Mouse (Mus musculus) midbrain, embryonic 15.5 days (tissue): ENCODE results near the gene Mfap5. TPM values are rescaled to one million over a fixed set of nuclear protein-coding genes. Genes with fewer than 3 reads are reported as not detected.
"Not testable (repeated sequence)": the region's sequence is repeated elsewhere in the genome, so short reads cannot be mapped to it uniquely, and the experiment has no call there.

Experiments used
- ATAC-seq: fragments of 200-750 bp; cut with Nextera tagmentation; replicated peaks from 2 replicates; pipeline ENCODE4 v1.8.0; 2017; ENCODE audit warnings: moderate TSS enrichment
- H3K27ac ChIP-seq: fragments of 300-500 bp; sonication (generic); 2 replicates; pipeline ENCODE4 v1.5.1; 2015; ENCODE audit warnings: mild to moderate bottlenecking, inconsistent platforms
- H3K27me3 ChIP-seq: fragments of 300-500 bp; sonication (generic); replicated peaks from 2 replicates; pipeline ENCODE4 v1.6.1; 2015; ENCODE audit warnings: inconsistent platforms
- H3K36me3 ChIP-seq: fragments of 300-500 bp; sonication (generic); replicated peaks from 2 replicates; pipeline ENCODE4 v1.6.1; 2015; ENCODE audit warnings: inconsistent platforms
- H3K4me1 ChIP-seq: fragments of 300-500 bp; sonication (generic); 2 replicates; pipeline ENCODE4 v1.6.1; 2015; ENCODE audit warnings: inconsistent platforms
- H3K4me2 ChIP-seq: fragments of 300-500 bp; sonication (generic); 2 replicates; pipeline ENCODE4 v1.6.1; 2015; ENCODE audit warnings: inconsistent platforms, mild to moderate bottlenecking, moderate library complexity
- H3K4me3 ChIP-seq: fragments of 300-500 bp; sonication (generic); 2 replicates; pipeline ENCODE4 v1.5.1; 2015; ENCODE audit warnings: mild to moderate bottlenecking, inconsistent platforms
- H3K9ac ChIP-seq: fragments of 300-500 bp; sonication (generic); 2 replicates; pipeline ENCODE4 v1.6.1; 2015; ENCODE audit warnings: mild to moderate bottlenecking, inconsistent platforms
- H3K9me3 ChIP-seq: fragments of 300-500 bp; sonication (generic); 2 replicates; pipeline ENCODE4 v1.6.1; 2016; ENCODE audit warnings: inconsistent platforms
- WGBS: fragments of 180-500 bp; shearing (Covaris S2); methylation state at CpG from one replicate; pipeline ENCODE4 v1.1.7; 2015; ENCODE audit warnings: mixed read lengths; 5-methylcytosine and 5-hydroxymethylcytosine counted together
- polyA plus RNA-seq: library from polyadenylated mRNA; unstranded; fragments of >200 nt; fragmentation: Nextera tagmentation; extraction: Ambion mirVana; gene quantifications from 2 replicates; pipeline ENCODE4 v1.2.1, GENCODE M21; 2015

The Mfap5 gene
- polyA plus RNA-seq, 1 experiment from 2014 or later, result 3.7 TPM

DNA sequence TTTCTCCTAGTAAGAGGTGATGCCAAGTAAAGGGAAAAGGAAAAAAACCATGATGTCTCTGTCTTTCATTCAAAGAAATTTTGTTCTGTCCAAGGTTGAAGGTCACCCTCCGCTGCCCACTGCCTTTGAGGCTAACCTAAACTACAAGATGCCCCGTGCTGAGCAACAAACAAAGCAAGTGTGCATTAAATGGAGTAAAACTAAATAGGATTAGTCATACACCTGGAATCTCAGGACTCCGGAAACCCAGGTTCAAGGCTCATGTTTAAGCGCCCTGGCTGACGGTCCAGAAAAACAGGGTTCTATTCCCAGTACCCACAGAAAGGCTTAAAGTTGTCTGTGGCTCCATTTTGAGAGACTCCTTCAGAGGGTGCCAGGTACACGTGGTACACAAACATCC is 13.2 kb upstream of the Mfap5 start:
- 16% methylated on average over 6 of the region's 6 CpGs for WGBS
- no peaks in the 10 kb centered on the region for H3K9me3 ChIP-seq
- H3K27me3 ChIP-seq, result no peaks in the 10 kb centered on the region
- H3K4me2 ChIP-seq, result no peak overlapping the region
- ATAC-seq, result no peak
- H3K27ac ChIP-seq, result no peak overlapping the region
- no peak overlapping the region for H3K4me3 ChIP-seq
- H3K9ac ChIP-seq, result no peak overlapping the region
- H3K4me1 ChIP-seq, result peaks cover 42% of the 10 kb centered on the region
- no peaks in the 10 kb centered on the region for H3K36me3 ChIP-seq

DNA sequence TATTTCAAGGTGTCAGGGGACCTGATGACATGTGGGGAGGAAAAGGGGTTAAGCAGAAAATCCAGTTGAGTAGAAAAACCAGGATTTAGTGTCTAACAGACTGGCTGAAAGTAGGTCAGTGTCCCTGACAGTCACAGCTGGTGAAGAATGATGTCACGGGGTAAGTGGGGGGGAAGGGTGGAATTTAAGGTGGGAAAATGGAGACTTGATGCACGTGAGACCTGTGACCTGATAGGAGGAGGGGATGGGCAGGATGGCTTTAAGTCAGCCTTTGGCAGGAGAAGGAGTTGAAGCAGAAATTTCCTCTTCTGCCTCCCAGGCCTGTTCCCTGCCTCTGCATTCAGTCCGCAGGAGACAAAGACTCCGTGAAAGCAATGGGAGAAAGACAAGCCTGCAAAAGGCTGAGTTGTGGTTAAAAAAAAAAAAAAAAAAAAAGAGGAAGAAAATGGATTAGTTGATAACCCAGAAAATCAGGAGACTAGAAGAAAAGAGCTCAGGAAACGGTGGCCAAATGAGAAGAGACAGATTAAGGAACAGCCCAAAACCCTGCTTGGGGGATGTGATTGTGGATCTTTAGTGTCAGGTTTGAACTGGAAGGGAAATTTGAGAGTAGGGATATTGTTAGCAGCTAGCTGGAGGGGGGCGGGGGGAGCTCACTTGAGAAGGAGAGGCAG is 11.7 kb upstream of the Mfap5 start:
- peaks cover 42% of the 10 kb centered on the region for H3K4me1 ChIP-seq
- no peaks in the 10 kb centered on the region for H3K9me3 ChIP-seq
- H3K4me3 ChIP-seq, result no peak overlapping the region
- ATAC-seq, result no peak
- 0 out of 2 replicates have a peak overlapping the region, but pooled peaks have one; percentile 1 for H3K4me2 ChIP-seq
- peak overlapping the region; percentile 57 for H3K27ac ChIP-seq
- H3K9ac ChIP-seq, result no peak overlapping the region
- H3K27me3 ChIP-seq, result no peaks in the 10 kb centered on the region
- WGBS, result 21% methylated on average over 6 of the region's 6 CpGs
- H3K36me3 ChIP-seq, result no peaks in the 10 kb centered on the region

DNA sequence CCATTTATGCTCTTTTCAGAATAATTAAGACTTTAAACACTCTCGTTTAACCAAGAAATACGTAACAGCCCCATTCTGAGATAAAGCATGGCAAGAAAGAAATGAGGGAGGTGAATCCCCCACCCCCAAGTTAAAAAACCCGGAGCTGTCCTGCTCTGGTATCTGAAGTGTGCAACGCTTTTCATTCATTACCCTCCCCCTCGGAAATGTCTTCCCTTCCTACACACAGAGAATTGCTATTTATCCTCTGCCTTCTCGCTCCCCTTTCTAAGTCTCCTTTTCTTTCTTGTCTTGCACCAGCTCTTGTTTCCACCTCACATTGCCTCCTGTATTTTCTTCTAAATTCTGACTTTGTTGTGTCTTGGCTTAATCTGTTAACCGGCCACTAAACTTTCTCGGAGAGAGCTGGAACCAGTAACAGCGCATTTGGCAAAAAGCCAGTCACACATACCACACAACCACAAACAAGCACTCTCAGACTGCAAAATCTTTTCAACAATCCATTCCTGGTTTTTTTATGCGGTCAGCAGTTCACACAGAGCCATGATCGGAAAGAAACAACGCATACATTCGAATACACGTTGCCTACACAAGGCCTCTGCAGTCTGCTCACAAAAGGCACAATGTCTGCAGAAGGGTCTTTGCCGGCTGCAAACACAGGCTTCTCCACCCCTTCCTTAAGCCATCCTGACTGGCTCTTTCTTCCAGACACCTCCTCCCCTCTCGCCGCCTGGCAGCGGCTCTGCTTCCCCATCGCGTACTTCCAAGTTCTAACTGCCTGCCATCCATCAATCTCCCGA is 10.4 kb upstream of the Mfap5 start:
- Histone ChIP-seq H3K9ac (0 out of 2 replicates have a peak overlapping the region, but pooled peaks have one; percentile 2), H3K4me3 (no peak overlapping the region), H3K4me2 (peak overlapping the region; percentile 21), H3K27ac (peak overlapping the region; percentile 57), H3K9me3 (no peaks in the 10 kb centered on the region), H3K27me3 (no peaks in the 10 kb centered on the region), H3K4me1 (peaks cover 42% of the 10 kb centered on the region), H3K36me3 (no peaks in the 10 kb centered on the region)
- WGBS, result 6% methylated on average over 21 of the region's 21 CpGs
- peak; percentile 38 for ATAC-seq

DNA sequence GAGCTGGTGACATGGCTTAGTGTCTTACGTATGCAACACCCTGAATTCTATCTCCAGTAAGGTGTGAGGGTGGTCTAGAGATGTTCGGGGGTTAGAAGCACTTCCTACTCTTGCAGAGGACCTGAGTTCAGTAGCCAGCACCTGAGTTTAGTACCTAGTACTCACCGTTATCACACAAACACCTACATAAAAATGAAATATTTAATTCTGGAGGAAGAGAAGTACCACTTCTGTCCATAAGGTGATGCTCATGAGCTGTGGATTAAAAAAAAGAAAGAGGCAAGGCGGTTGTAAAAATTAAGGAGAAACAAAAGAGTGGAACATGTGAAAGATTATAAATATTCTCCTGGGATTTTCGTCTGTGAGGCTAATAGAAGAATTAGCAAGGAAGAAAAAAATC is 9.1 kb upstream of the Mfap5 start:
- Histone ChIP-seq H3K4me3 (no peak overlapping the region), H3K9me3 (no peaks in the 10 kb centered on the region), H3K27ac (no peak overlapping the region), H3K27me3 (no peaks in the 10 kb centered on the region), H3K9ac (no peak overlapping the region), H3K4me2 (no peak overlapping the region), H3K36me3 (no peaks in the 10 kb centered on the region), H3K4me1 (peaks cover 34% of the 10 kb centered on the region)
- peak; percentile 38 for ATAC-seq
- WGBS, result 37% methylated on average over 5 of the region's 5 CpGs

DNA sequence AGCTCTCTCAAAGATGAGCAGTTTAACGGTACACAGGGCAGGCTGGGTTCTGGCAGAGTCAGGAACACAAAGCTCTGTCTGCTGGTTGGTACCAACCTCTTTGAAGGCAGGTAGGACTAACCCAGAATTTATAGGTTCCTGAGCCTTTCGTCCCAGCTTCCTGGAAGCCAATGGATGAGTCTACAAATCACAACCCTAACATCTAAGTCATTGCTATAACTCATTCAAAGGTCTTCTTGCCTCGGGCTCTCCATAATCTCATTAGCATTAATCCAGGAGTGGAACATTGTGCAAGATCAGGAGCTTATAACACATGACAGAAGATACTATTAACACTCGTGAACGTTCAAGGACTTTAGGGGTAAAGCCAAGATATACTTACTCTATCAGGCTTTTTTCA is 7.0 kb upstream of the Mfap5 start, which contains the start of gene Rimklb:
Rimklb (minus strand) TSS at position 101 of the 400 bp plus-strand sequence.
- H3K36me3 ChIP-seq, result no peaks in the 10 kb centered on the region
- no peak for ATAC-seq
- H3K27ac ChIP-seq, result no peak within 1 kb of the TSS
- peaks cover 28% of the 10 kb centered on the region for H3K4me1 ChIP-seq
- no peak within 1 kb of the TSS for H3K4me2 ChIP-seq
- H3K9me3 ChIP-seq, result no peaks in the 10 kb centered on the region
- H3K9ac ChIP-seq, result no peak within 1 kb of the TSS
- WGBS, result 61% methylated on average over 5 of the region's 5 CpGs
- no peak within 1 kb of the TSS for H3K4me3 ChIP-seq
- H3K27me3 ChIP-seq, result no peaks in the 10 kb centered on the region

DNA sequence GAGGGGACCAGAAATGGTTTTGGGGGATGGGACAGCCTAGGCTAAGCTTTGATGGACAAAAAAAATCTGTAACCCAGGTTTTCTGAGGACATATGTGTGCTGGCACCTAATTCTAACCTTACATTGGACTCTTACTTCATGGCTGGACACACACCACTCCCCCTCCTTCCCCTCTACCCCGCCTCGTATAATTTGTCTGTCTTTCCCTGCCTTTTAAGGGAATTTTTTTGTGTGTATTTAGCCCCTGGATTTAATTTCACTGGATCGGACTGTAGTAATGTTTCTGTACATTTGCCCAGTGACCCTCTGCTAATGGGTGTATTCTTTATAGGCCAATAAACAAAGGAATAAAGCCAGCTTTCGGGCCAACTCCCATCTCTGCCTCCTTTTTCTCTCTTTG is 604 bp upstream of the Mfap5 start:
- Histone ChIP-seq H3K27ac (no peak overlapping the region), H3K9ac (no peak overlapping the region), H3K27me3 (no peaks in the 10 kb centered on the region), H3K4me3 (no peak overlapping the region), H3K9me3 (no peaks in the 10 kb centered on the region), H3K36me3 (no peaks in the 10 kb centered on the region), H3K4me1 (no peaks in the 10 kb centered on the region), H3K4me2 (no peak overlapping the region)
- ATAC-seq, result no peak
- 76% methylated on average over 4 of the region's 4 CpGs for WGBS

DNA sequence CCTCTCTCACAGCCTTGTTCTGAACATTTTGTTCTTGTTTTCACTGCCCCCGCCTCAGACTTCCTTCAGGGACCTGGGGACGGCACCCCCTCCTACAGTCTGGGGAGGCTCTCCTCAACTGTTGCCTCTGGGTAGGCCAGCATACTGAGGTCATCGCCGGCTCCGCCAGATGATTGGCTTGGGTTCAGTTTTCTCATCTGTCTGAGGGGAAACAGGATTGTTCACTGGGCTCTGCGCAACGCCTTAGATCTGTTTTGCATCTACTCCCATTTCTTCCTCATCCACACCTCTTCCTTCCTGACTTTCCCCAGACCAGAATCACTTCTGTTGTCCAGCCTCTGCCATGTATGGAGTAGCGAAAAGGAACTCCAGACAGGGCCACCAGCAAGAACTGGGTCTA is 2.8 kb downstream of the Mfap5 start:
- no peak for ATAC-seq
- 85% methylated on average over 8 of the region's 8 CpGs for WGBS
- Histone ChIP-seq H3K9me3 (no peaks in the 10 kb centered on the region), H3K4me1 (no peaks in the 10 kb centered on the region), H3K4me3 (no peak overlapping the region), H3K27ac (no peak overlapping the region), H3K9ac (no peak overlapping the region), H3K4me2 (no peak overlapping the region), H3K36me3 (no peaks in the 10 kb centered on the region), H3K27me3 (no peaks in the 10 kb centered on the region)

DNA sequence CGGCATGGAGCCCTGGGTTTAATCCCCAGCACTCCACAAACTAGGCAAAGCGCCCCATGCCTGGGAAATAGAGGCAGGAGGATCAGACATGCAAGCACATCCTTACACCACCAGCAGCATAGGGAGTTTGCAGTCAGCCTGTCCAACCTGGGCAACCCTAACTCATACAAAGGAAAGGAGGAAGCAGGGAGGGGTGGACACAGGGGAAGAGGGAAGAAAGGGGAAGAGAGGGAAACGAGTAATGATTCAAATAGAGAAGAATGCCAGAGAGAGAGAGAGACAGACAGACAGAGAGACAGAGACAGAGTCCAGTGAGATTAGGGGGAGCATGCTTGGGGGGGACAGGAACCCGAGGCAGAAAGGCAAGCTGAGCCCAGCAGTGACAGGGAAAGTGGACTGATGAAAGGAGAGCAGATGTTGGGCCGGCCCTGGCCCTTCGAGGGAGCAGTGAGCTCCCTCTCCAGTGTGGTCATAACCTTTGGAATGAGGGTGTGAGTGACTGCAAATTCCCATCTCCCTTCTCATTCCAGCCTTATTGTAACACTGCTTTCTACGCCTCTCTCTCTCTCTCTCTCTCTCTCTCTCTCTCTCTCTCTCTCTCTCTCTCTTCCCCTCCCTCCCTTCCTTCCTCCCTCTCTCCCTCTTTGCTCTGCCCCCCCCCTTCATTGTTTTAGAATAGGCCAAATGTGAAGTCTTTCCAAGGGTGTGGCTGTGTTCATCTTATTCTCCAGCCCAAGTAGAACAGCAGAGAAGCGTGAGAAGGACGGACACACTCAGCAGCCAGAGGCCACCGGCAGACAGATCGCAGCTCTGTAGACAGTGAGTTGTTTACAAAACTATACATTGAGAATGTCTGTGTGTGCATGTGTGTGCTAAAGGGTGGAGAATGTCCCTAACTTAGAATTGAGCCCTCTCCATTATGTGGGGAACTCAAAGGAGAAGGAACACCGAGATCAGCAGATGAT is 7.6 kb downstream of the Mfap5 start:
- no peak overlapping the region for H3K4me2 ChIP-seq
- H3K36me3 ChIP-seq, result no peaks in the 10 kb centered on the region
- no peaks in the 10 kb centered on the region for H3K9me3 ChIP-seq
- 68% methylated on average over 12 of the region's 12 CpGs for WGBS
- H3K4me1 ChIP-seq, result no peaks in the 10 kb centered on the region
- H3K4me3 ChIP-seq, result no peak overlapping the region
- ATAC-seq, result no peak
- no peaks in the 10 kb centered on the region for H3K27me3 ChIP-seq
- no peak overlapping the region for H3K27ac ChIP-seq
- H3K9ac ChIP-seq, result no peak overlapping the region

DNA sequence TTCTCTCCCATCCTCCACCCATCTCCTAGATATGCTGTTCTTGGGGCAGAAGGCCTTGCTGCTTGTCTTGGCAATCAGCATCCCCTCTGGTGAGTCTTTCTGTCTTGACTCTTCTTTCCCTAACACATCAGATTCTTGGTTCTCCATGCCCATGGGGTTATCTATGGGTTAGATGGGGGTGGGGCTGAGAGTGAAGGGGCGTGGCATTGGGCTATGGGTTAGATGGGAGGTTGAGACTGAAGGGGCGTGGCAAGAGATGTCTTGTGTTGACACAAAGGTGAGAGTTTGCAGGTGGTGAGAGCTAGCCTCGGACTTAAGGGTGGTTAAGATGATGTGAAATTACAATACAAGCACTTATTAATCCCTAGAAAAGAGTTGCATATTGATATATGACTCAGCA is 8.7 kb downstream of the Mfap5 start:
- ATAC-seq, result no peak
- Histone ChIP-seq H3K9ac (no peak overlapping the region), H3K9me3 (no peaks in the 10 kb centered on the region), H3K36me3 (no peaks in the 10 kb centered on the region), H3K27ac (no peak overlapping the region), H3K4me2 (no peak overlapping the region), H3K27me3 (no peaks in the 10 kb centered on the region), H3K4me1 (no peaks in the 10 kb centered on the region), H3K4me3 (no peak overlapping the region)
- 86% methylated on average over 3 of the region's 3 CpGs for WGBS

DNA sequence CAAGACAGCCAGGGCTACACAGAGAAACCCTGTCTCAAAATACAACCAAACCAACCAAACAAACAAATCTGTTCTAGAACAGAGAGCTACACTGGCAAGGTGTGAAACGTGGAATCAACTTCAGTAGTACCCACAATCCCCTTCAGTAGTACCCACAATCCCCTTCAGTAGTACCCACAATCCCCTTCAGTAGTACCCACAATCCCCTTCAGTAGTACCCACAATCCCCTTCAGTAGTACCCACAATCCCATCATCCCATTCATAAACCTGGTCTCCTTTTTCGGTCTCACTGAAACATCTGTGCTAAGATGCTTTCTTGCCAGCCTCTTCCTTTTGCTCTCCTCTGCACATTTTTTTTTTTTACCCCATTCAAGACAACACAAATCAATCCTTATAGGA is 10.1 kb downstream of the Mfap5 start:
- not testable (repeated sequence) for H3K4me2 ChIP-seq, H3K27ac ChIP-seq, H3K9me3 ChIP-seq, H3K4me3 ChIP-seq, H3K4me1 ChIP-seq, H3K36me3 ChIP-seq, ATAC-seq, H3K9ac ChIP-seq, H3K27me3 ChIP-seq
- 80% methylated on average over 2 of the region's 2 CpGs for WGBS

DNA sequence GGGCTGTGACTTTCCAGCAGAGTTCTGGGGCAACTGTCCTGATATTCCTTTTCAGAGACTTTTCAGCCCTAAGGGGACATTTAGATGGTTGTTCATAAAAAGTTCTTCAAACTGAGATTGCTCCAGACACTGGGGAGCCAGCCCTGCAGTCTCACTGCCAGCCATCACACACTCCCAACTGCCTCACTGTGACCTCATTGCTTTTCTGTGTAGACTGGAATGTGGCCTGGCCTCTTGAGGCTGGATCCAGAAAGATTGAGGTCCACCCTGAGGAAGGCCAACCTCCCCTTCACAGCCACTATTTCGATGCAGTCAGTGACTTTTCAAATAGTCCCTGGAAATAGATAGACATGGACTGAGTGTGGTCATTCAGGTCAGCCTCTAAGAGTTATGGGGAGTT is 12.0 kb downstream of the Mfap5 start:
- no peak for ATAC-seq
- Histone ChIP-seq H3K4me3 (no peak overlapping the region), H3K4me1 (no peaks in the 10 kb centered on the region), H3K4me2 (no peak overlapping the region), H3K27ac (no peak overlapping the region), H3K27me3 (no peaks in the 10 kb centered on the region), H3K9ac (no peak overlapping the region), H3K36me3 (no peaks in the 10 kb centered on the region), H3K9me3 (no peaks in the 10 kb centered on the region)
- WGBS, result 97% methylated on average over 1 of the region's 1 CpGs

DNA sequence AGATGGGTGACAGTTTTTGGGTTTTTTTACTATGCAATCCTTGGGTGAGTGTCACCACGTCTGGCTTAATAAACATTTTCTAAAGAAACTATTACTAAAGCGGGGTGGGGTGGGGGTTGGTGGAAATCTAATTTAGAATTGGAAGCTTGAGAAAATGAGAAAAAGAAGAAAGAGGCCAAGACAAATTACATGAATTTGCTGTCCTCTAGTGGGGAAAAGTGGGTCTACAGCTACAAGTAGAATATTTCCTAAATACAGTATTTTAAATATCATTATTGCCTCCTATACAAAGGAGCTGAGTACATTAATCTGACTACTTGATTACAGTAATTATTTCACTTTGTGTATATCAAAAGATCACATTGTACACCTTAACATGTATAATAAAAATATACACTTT is 13.7 kb downstream of the Mfap5 start:
- no peaks in the 10 kb centered on the region for H3K36me3 ChIP-seq
- no peak overlapping the region for H3K27ac ChIP-seq
- no peaks in the 10 kb centered on the region for H3K9me3 ChIP-seq
- no peak overlapping the region for H3K9ac ChIP-seq
- no peaks in the 10 kb centered on the region for H3K27me3 ChIP-seq
- ATAC-seq, result 0 out of 2 replicates have a peak, but pooled peaks have one; percentile 8
- H3K4me1 ChIP-seq, result no peaks in the 10 kb centered on the region
- no peak overlapping the region for H3K4me3 ChIP-seq
- no peak overlapping the region for H3K4me2 ChIP-seq
- WGBS, result 27% methylated on average over 2 of the region's 2 CpGs
